Mouse (Mus musculus) lung, embryonic 14.5 days (tissue): Measurements from ENCODE around the gene Ybey. TPM values are rescaled to one million over a fixed set of nuclear protein-coding genes. Genes with fewer than 3 reads are reported as not detected.

Experiments
- ATAC-seq: fragments of 200-750 bp; cut with Nextera tagmentation; 2 replicates; pipeline ENCODE4 v1.8.0; 2017; ENCODE audit warnings: mild to moderate bottlenecking, moderate TSS enrichment, moderate library complexity; ENCODE audit not compliant: insufficient read depth
- DNase-seq: peaks from one replicate; pipeline ENCODE4 v3.0.0-alpha.2; 2015
- H3K27ac ChIP-seq: fragments of 300-500 bp; sonication (generic); 2 replicates; pipeline ENCODE4 v1.5.1; 2014; ENCODE audit warnings: low read depth, mild to moderate bottlenecking, moderate library complexity
- H3K27me3 ChIP-seq: fragments of 300-500 bp; sonication (generic); 2 replicates; pipeline ENCODE4 v1.6.1; 2014; ENCODE audit warnings: low read length, control low read depth; ENCODE audit not compliant: insufficient read depth
- H3K36me3 ChIP-seq: fragments of 300-500 bp; sonication (generic); 2 replicates; pipeline ENCODE4 v1.6.1; 2014; ENCODE audit warnings: control low read depth; ENCODE audit not compliant: insufficient read depth
- H3K4me1 ChIP-seq: fragments of 300-500 bp; sonication (generic); 2 replicates; pipeline ENCODE4 v1.6.1; 2014; ENCODE audit warnings: antibody characterized with exemption, control low read depth; ENCODE audit not compliant: insufficient read depth
- H3K4me2 ChIP-seq: fragments of 300-500 bp; sonication (generic); 2 replicates; pipeline ENCODE4 v1.6.1; 2014; ENCODE audit warnings: mild to moderate bottlenecking
- H3K4me3 ChIP-seq: fragments of 300-500 bp; sonication (generic); 2 replicates; pipeline ENCODE4 v1.5.1; 2014; ENCODE audit warnings: low read depth, low read length
- H3K9ac ChIP-seq: fragments of 300-500 bp; sonication (generic); 2 replicates; pipeline ENCODE4 v1.6.1; 2014
- H3K9me3 ChIP-seq: fragments of 300-500 bp; sonication (generic); 2 replicates; pipeline ENCODE4 v1.6.1; 2016; ENCODE audit warnings: low read depth, low read length, control low read depth
- CTCF ChIP-seq: IDR thresholded peaks from 2 replicates; pipeline ENCODE4 v1.5.1; 2016; ENCODE audit warnings: antibody characterized with exemption, low read depth
- WGBS: fragments of 180-500 bp; shearing (Covaris S2); extraction: QIAGEN DNeasy Blood & Tissue Kit; methylation state at CpG from one replicate; pipeline ENCODE4 v1.1.7; 2014; 5-methylcytosine and 5-hydroxymethylcytosine counted together
- polyA plus RNA-seq: library from polyadenylated mRNA; unstranded; fragments of >200 nt; fragmentation: Nextera tagmentation; extraction: Ambion mirVana; gene quantifications from 2 replicates; pipeline ENCODE4 v1.2.1, GENCODE M21; 2014

The Ybey gene
- polyA plus RNA-seq, 1 experiment from 2014 or later, result 6.1 TPM

DNA sequence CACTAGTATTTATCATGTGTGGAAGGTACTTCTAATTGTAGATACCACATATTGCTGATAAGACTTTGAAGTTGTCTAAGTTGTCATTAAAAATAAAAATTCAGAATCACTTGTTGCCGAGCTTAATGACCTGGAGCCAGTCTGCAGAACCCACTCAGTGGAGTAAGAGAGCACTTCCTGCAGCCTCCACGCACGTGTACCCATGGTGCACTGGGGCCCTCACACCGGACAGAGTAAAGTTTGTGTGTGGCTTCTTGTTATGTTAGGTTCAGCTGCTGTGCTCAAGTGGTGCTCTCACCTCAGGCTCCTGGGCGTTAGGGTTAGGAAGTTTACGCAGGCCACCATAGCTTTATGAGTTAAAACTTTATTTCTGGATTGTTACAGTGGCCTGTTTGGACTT lies 26.6 kb upstream of the Ybey start:
- TF ChIP-seq CTCF, result no peak
- H3K27ac ChIP-seq, result no peak overlapping the region
- H3K9ac ChIP-seq, result no peak overlapping the region
- H3K27me3 ChIP-seq, result no peaks in the 10 kb centered on the region
- H3K4me1 ChIP-seq, result no peaks in the 10 kb centered on the region
- ATAC-seq (no peak), DNase-seq (no peak)
- H3K4me3 ChIP-seq, result no peak overlapping the region
- 86% methylated on average over 6 of the region's 6 CpGs for whole genome bisulfite sequencing
- H3K9me3 ChIP-seq, result no peaks in the 10 kb centered on the region
- H3K36me3 ChIP-seq, result peaks cover 90% of the 10 kb centered on the region
- no peak overlapping the region for H3K4me2 ChIP-seq

DNA sequence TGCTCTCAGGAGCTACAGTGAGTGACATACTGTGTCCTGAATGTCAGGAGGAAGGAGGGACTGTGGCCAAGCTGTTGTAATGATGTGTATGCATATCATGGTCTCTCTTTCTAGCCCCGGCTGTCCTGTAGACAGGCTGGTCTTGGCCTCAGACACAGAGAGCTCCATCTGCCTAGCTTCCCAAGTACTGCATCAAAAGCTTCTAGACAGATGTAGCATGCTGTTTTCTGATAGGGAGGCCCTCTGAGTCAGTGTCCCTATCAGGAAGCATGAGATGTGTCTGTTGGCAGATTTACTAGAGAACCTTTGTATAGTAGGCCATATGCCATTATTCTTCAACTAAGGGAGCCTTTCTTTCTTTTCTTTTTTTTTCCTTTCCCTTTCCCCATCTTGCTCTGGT lies 24.6 kb upstream of the Ybey start:
- Histone ChIP-seq H3K27me3 (no peaks in the 10 kb centered on the region), H3K27ac (no peak overlapping the region), H3K9me3 (no peaks in the 10 kb centered on the region), H3K4me3 (no peak overlapping the region), H3K4me1 (no peaks in the 10 kb centered on the region), H3K9ac (no peak overlapping the region), H3K36me3 (peaks cover 90% of the 10 kb centered on the region), H3K4me2 (no peak overlapping the region)
- DNase-seq (no peak), ATAC-seq (no peak)
- no peak for TF ChIP-seq CTCF
- WGBS, result 70% methylated on average over 1 of the region's 1 CpGs

DNA sequence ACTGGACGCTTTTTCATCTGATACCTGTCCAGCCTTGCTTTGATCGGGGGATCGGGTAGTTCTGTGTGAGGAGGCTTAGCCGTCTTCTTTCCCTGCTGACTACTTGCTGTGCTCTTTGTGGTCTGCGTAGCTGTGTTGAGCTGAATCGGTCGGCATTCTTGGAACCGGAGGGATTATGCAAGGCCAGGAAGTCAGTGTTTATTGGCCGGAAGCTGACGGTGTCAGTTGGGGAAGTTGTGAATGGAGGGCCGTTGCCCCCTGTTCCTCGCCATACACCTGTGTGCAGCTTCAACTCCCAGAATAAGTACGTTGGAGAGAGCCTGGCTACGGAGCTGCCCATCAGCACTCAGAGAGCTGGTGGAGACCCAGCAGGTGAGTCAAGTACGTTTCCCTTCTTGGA lies 20.3 kb upstream of the Ybey start:
- ATAC-seq, result no peak
- Histone ChIP-seq H3K27ac (no peak overlapping the region), H3K27me3 (no peaks in the 10 kb centered on the region), H3K9me3 (no peaks in the 10 kb centered on the region), H3K9ac (no peak overlapping the region), H3K4me2 (no peak overlapping the region), H3K4me1 (no peaks in the 10 kb centered on the region), H3K36me3 (peaks cover 93% of the 10 kb centered on the region), H3K4me3 (no peak overlapping the region)
- no peak for TF ChIP-seq CTCF
- no peak for DNase-seq
- WGBS, result 87% methylated on average over 15 of the region's 15 CpGs

DNA sequence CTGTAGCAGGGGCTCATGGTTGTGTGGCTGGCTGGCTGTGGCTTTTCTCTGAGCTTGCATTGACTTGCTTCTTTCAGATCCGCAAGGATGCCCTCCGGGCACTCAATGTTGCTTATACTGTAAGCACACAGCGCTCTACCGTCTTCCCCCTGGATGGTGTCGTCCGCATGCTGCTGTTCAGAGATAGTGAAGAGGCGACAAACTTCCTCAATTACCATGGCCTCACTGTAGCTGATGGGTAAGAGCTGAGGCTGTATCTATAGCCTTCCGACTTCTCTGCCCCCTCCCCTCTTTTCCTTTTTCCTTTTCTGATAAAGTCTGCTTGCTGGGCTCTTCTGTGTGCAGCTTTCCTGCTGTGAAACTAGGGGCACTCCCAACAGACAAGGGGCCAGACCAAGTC lies 19.4 kb upstream of the Ybey start:
- no peak overlapping the region for H3K4me2 ChIP-seq
- no peaks in the 10 kb centered on the region for H3K27me3 ChIP-seq
- H3K36me3 ChIP-seq, result peaks cover 93% of the 10 kb centered on the region
- TF ChIP-seq CTCF, result no peak
- no peak for DNase-seq
- H3K27ac ChIP-seq, result no peak overlapping the region
- no peaks in the 10 kb centered on the region for H3K4me1 ChIP-seq
- H3K4me3 ChIP-seq, result no peak overlapping the region
- 92% methylated on average over 8 of the region's 8 CpGs for WGBS
- H3K9ac ChIP-seq, result no peak overlapping the region
- H3K9me3 ChIP-seq, result no peaks in the 10 kb centered on the region
- ATAC-seq, result no peak

DNA sequence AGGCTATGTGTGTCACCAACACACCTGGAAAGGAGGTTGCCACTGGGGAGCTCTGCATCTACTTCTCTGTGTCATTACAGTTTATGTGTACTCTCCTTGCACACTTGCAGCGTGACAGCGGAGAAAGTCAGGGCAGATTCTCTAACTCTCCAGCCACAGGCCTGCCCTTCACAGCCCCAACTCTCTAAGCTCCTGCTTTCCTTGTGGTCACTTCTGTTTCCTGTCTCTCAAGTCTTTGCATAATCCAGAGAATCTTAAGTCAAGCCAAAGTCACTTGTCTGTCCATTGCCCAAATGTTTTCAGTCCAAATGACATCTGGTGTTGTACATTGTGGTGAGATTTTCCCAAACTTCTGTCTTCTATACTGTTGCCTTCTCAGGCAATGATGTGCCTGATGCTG lies 17.4 kb upstream of the Ybey start:
- Histone ChIP-seq H3K27me3 (no peaks in the 10 kb centered on the region), H3K9ac (no peak overlapping the region), H3K4me1 (no peaks in the 10 kb centered on the region), H3K4me3 (no peak overlapping the region), H3K4me2 (no peak overlapping the region), H3K36me3 (peaks cover 96% of the 10 kb centered on the region), H3K9me3 (no peaks in the 10 kb centered on the region), H3K27ac (no peak overlapping the region)
- TF ChIP-seq CTCF, result no peak
- DNase-seq (no peak), ATAC-seq (no peak)
- WGBS, result 91% methylated on average over 2 of the region's 2 CpGs

DNA sequence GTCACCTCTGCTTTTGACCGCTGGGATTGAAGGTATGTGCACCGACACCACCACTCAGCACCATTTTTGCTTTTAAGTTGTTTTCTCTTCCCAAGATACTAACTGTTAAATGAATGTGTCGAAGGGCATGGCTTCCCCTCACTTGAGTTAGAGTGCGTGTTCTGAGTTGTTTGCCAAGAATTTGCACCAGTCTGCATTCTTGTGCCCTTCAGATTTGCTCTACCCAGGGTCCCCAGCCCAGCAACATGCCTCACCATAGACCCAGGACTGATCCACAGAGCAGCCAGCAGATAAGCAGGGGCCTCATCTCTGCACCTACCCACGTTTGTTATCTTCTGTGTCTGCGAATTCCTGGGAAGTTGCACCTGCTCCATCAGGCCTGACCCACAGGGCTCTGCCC lies 12.6 kb upstream of the Ybey start:
- H3K4me1 ChIP-seq, result no peaks in the 10 kb centered on the region
- ATAC-seq (no peak), DNase-seq (no peak)
- TF ChIP-seq CTCF, result no peak
- no peak overlapping the region for H3K9ac ChIP-seq
- no peak overlapping the region for H3K4me2 ChIP-seq
- no peaks in the 10 kb centered on the region for H3K27me3 ChIP-seq
- 81% methylated on average over 6 of the region's 6 CpGs for WGBS
- no peaks in the 10 kb centered on the region for H3K9me3 ChIP-seq
- peaks cover 90% of the 10 kb centered on the region for H3K36me3 ChIP-seq
- no peak overlapping the region for H3K27ac ChIP-seq
- no peak overlapping the region for H3K4me3 ChIP-seq

DNA sequence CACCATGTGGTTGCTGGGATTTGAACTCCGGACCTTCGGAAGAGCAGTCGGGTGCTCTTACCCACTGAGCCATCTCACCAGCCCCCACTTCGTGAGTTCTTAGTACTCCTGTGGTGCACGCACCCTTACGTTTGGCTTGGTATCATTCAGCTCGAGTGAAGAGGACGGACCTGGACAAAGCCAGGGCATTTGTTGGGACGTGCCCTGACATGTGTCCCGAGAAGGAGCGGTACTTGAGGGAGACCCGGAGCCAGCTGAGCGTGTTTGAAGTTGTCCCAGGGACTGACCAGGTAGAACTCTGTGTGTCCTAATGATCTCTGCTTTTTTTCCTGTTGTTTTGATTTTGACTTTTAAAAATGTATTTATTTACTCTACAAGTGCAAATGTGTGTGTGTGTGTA lies 11.9 kb upstream of the Ybey start:
- H3K4me1 ChIP-seq, result no peaks in the 10 kb centered on the region
- no peak overlapping the region for H3K27ac ChIP-seq
- H3K4me3 ChIP-seq, result no peak overlapping the region
- H3K27me3 ChIP-seq, result no peaks in the 10 kb centered on the region
- no peak for DNase-seq
- peaks cover 90% of the 10 kb centered on the region for H3K36me3 ChIP-seq
- 89% methylated on average over 13 of the region's 13 CpGs for WGBS
- no peak overlapping the region for H3K4me2 ChIP-seq
- TF ChIP-seq CTCF, result no peak
- no peak for ATAC-seq
- H3K9ac ChIP-seq, result no peak overlapping the region
- no peaks in the 10 kb centered on the region for H3K9me3 ChIP-seq

DNA sequence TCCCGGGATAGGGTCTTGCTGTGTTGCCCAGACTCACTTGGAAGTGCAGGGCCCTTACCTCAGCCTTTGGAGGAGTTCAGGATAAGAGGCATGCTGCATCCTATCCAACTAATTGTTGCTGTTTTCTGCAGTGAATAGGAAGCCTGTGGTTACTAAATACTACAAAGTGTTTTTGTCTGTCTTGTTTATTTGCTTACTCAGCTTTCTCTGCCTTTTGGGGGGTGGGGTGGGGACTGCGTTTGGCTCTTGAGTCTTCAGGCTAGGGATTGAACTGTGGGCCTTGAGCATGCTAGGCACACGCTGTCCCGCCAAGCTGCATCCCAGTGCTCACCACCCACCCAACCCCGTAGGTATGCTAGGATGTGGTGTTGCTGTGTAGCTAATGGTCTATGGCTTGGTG lies 4.8 kb upstream of the Ybey start:
- Histone ChIP-seq H3K9ac (no peak overlapping the region), H3K27me3 (no peaks in the 10 kb centered on the region), H3K4me3 (no peak overlapping the region), H3K4me1 (no peaks in the 10 kb centered on the region), H3K9me3 (no peaks in the 10 kb centered on the region), H3K4me2 (no peak overlapping the region), H3K36me3 (peaks cover 79% of the 10 kb centered on the region), H3K27ac (no peak overlapping the region)
- no peak for ATAC-seq
- WGBS, result 82% methylated on average over 5 of the region's 5 CpGs
- DNase-seq, result no peak
- TF ChIP-seq CTCF, result no peak
